7 mouse cellular contexts compared by ENCODE assay signal in genomic region chr5:115489699-115490637, GRCm38 (mm10). TPM values are rescaled to one million over a fixed set of nuclear protein-coding genes. Genes with fewer than 3 reads are reported as not detected.
DNase-seq lines count a peak whose midpoint lies in the region; ATAC-seq lines count a peak whose summit lies in the region.

No protein-coding gene starts in this region.

- no peaks in the 10 kb centered on the region for H3K36me3 ChIP-seq in intestine, embryonic 14.5 days (ENCODE audit: control insufficient read depth, insufficient read depth, low read length)

- H3K4me1 ChIP-seq in intestine, embryonic 14.5 days (replicated peaks; ENCODE audit: control insufficient read depth, insufficient read depth, low read length): peaks cover 30% of the 10 kb centered on the region

- H3K9ac ChIP-seq in intestine, embryonic 14.5 days (ENCODE audit: low read length): peak overlapping the region; percentile 94

- peak overlapping the region; percentile 76 for H3K4me2 ChIP-seq in intestine, embryonic 14.5 days (ENCODE audit: low read length)

- H3K27me3 ChIP-seq in intestine, embryonic 14.5 days (replicated peaks; ENCODE audit: control insufficient read depth, insufficient read depth, low read length): no peaks in the 10 kb centered on the region

- H3K4me3 ChIP-seq in intestine, embryonic 14.5 days (ENCODE audit: low read depth, low read length): peak overlapping the region; percentile 38

- WGBS in intestine, embryonic 14.5 days: under 1% methylated on average over 50 of the region's 50 CpGs

- peak; percentile 93 to 98 for DNase-seq in adrenal gland, adult (ENCODE audit: inconsistent age in 2 of 2, low spot score in 1 of 2)
- DNase-seq in embryo, embryonic 10 days (ENCODE audit: low spot score): peak; percentile 94
- DNase-seq in gastrocnemius, postnatal 14 days: peak; percentile 88
- DNase-seq in intestine, embryonic 14.5 days (ENCODE audit: low spot score): peak; percentile 98
- peak; percentile 82 to 91 for DNase-seq in left cerebral cortex, postnatal 14 days (ENCODE audit: low spot score in 2 of 2)
- peak; percentile 95 for DNase-seq in mesoderm, embryonic 11.5 days (ENCODE audit: low read depth, low spot score)
- DNase-seq in right cerebral cortex, postnatal 36 days (ENCODE audit: low spot score in 2 of 2): peak; percentile 78 to 80

- no peaks in the 10 kb centered on the region for H3K9me3 ChIP-seq in intestine, embryonic 14.5 days (ENCODE audit: control insufficient read depth, low read length)

- intact Hi-C loops in gastrocnemius, postnatal 14 days (cut with DNase I; ENCODE audit: low total_unique reads): no loop called here
- intact Hi-C loops in left cerebral cortex, postnatal 14 days (cut with DNase I): no loop called here

- peak overlapping the region; percentile 100 for H3K27ac ChIP-seq in intestine, embryonic 14.5 days (ENCODE audit: low read depth)

- peak; percentile 77 for ATAC-seq in intestine, embryonic 14.5 days (replicated peaks; ENCODE audit: low FRiP score, low TSS enrichment, low read depth)

RNA-seq across cellular contexts. Expression of gene Sirt4, which starts 5.4 kb away (rescaled TPM):
- total RNA-seq in gastrocnemius, postnatal 14 days (2021): 10 to 100 TPM; 10.3 to 16.6 TPM
- polyA plus RNA-seq in intestine, embryonic 14.5 days (2014; fragmentation: Nextera tagmentation; extraction: Ambion mirVana): 15.2 and 21.5 TPM in 2 replicates
- 10 to 100 TPM; 27.4 to 27.7 TPM for total RNA-seq in left cerebral cortex, postnatal 14 days (2021)

RNA-seq across cellular contexts. Expression of gene Pxn, which starts 16.5 kb away (rescaled TPM):
- total RNA-seq in gastrocnemius, postnatal 14 days (2021): 10 to 100 TPM; 80.6 to 83.4 TPM
- polyA plus RNA-seq in intestine, embryonic 14.5 days (2014; fragmentation: Nextera tagmentation; extraction: Ambion mirVana): 16.8 and 19.3 TPM in 2 replicates
- total RNA-seq in left cerebral cortex, postnatal 14 days (2021): 10 to 100 TPM; 20.8 to 22.1 TPM

RNA-seq across cellular contexts. Expression of gene Pla2g1b, which starts 23.9 kb away (rescaled TPM):
- total RNA-seq in gastrocnemius, postnatal 14 days (2021): not detected
- polyA plus RNA-seq in intestine, embryonic 14.5 days (2014; fragmentation: Nextera tagmentation; extraction: Ambion mirVana): 5.0 and 6.3 TPM in 2 replicates
- total RNA-seq in left cerebral cortex, postnatal 14 days (2021): not detected

Comparison
In these comparisons a context has a peak if more than half of its experiments do, and no peak if none do; other contexts are left out.
1. Peak in every context shown above with its lines: DNase-seq, ATAC-seq, H3K4me3 ChIP-seq and H3K27ac ChIP-seq.